Mouse (Mus musculus) G1E (cell line): ENCODE measurements around the gene Riok2. TPM values are rescaled to one million over a fixed set of nuclear protein-coding genes. Genes with fewer than 3 reads are reported as not detected.
A peak's percentile ranks its signal among the peaks of the same experiment; 100 is the strongest.

ENCODE experiments used
- ATAC-seq: 2 replicates; pipeline ENCODE4 v1.8.0; 2016; ENCODE audit warnings: mild to moderate bottlenecking; ENCODE audit not compliant: insufficient number of reproducible peaks, poor library complexity, low FRiP score, severe bottlenecking; ENCODE audit errors: extremely low read depth
- DNase-seq: peaks from one replicate; pipeline ENCODE4 v3.0.0; 2012; ENCODE audit warnings: low spot score
- H3K27me3 ChIP-seq: 2 replicates; pipeline ENCODE4 v1.6.1; 2012; ENCODE audit warnings: mild to moderate bottlenecking, low read length, inconsistent platforms; ENCODE audit not compliant: insufficient read depth
- H3K36me3 ChIP-seq: replicated peaks from 2 replicates; pipeline ENCODE3; 2012; ENCODE audit warnings: mild to moderate bottlenecking, inconsistent platforms
- H3K4me1 ChIP-seq: 2 replicates; pipeline ENCODE4 v1.6.1; 2012; ENCODE audit warnings: low read depth, low read length, inconsistent platforms, mixed read lengths; ENCODE audit not compliant: insufficient read depth
- H3K4me3 ChIP-seq: 2 replicates; pipeline ENCODE4 v1.5.1; 2012; ENCODE audit warnings: low read depth, mild to moderate bottlenecking, inconsistent platforms, low read length, moderate library complexity, mixed read lengths
- H3K9me3 ChIP-seq: replicated peaks from 2 replicates; pipeline ENCODE4 v1.6.1; 2012; ENCODE audit warnings: inconsistent platforms
- CTCF ChIP-seq: IDR thresholded peaks from 2 replicates; pipeline ENCODE4 v1.5.1; 2012; ENCODE audit warnings: low read depth, low read length, inconsistent platforms, mixed read lengths
- GATA1 ChIP-seq: IDR thresholded peaks from 2 replicates; pipeline ENCODE4 v1.6.1; 2012; ENCODE audit warnings: borderline replicate concordance, low read length, inconsistent platforms, mixed read lengths
- GATA2 ChIP-seq: IDR thresholded peaks from 2 replicates; pipeline ENCODE4 v1.6.1; 2012; ENCODE audit warnings: low read depth, low read length, inconsistent platforms, borderline replicate concordance
- POLR2AphosphoS5 ChIP-seq: IDR thresholded peaks from 2 replicates; pipeline ENCODE4 v1.6.1; 2012; ENCODE audit warnings: low read depth, low read length, inconsistent platforms; ENCODE audit not compliant: insufficient replicate concordance
- TAL1 ChIP-seq: conservative IDR thresholded peaks from 2 replicates; pipeline ENCODE4 v1.6.1; 2012; ENCODE audit warnings: low read depth, low read length, inconsistent platforms, mixed read lengths
- polyA plus RNA-seq: library from polyadenylated mRNA; stranded (reverse); fragments of >175 nt; gene quantifications from 2 replicates; pipeline ENCODE4 v1.2.3, GENCODE M21; 2012
- total RNA-seq, 2 experiments: library from RNA; stranded (forward) in 1 of 2; stranded (reverse) in 1 of 2; fragments of 200-1000 nt in 1 of 2; fragments of >200 nt in 1 of 2; fragmentation: Nextera tagmentation in 1 of 2; gene quantifications; 2 replicates each; pipeline ENCODE4 v1.2.3; 2014 to 2017

Gene Riok2
- total and polyA plus RNA-seq, 3 experiments: 3.5 to 81.3 (median 57.7) TPM

GRCm38 (mm10) chr17:17375581-17375980 is 1.5 kb downstream of the Riok2 start:
- Histone ChIP-seq H3K4me1 (peaks cover 10% of the 10 kb centered on the region), H3K4me3 (peak overlapping the region; percentile 79), H3K9me3 (no peaks in the 10 kb centered on the region), H3K27me3 (no peaks in the 10 kb centered on the region), H3K36me3 (peaks cover 29% of the 10 kb centered on the region)
- ATAC-seq (no peak), DNase-seq (no peak)
- TF ChIP-seq CTCF (no peak), GATA2 (no peak), GATA1 (no peak), POLR2AphosphoS5 (no peak), TAL1 (no peak)

- no peaks in the 10 kb centered on the region for H3K9me3 ChIP-seq
- no peak overlapping the region; the same call in 1 of the 2 replicates for H3K4me3 ChIP-seq
- peaks cover 71% of the 10 kb centered on the region for H3K36me3 ChIP-seq
- H3K4me1 ChIP-seq: peaks cover 21% of the 10 kb centered on the region
- TF ChIP-seq GATA2: no peak
- TF ChIP-seq GATA1: no peak
- no peak for TF ChIP-seq POLR2AphosphoS5
- no peak for TF ChIP-seq CTCF
- no peak for TF ChIP-seq TAL1
- no peaks in the 10 kb centered on the region for H3K27me3 ChIP-seq
- DNase-seq (no peak), ATAC-seq (no peak)
Measured at GRCm38 (mm10) chr17:17383703-17384102, 9.6 kb downstream of the Riok2 start.

- DNase-seq (no peak), ATAC-seq (peak; percentile 98)
- peaks cover 75% of the 10 kb centered on the region for H3K36me3 ChIP-seq
- H3K4me3 ChIP-seq: no peak overlapping the region
- TF ChIP-seq TAL1 (peak; percentile 89), GATA1 (no peak)
- no peaks in the 10 kb centered on the region for H3K27me3 ChIP-seq
- no peaks in the 10 kb centered on the region for H3K9me3 ChIP-seq
- peaks cover 23% of the 10 kb centered on the region for H3K4me1 ChIP-seq
Measured at GRCm38 (mm10) chr17:17384502-17384901, 10.4 kb downstream of the Riok2 start.

- no peaks in the 10 kb centered on the region for H3K9me3 ChIP-seq
- ATAC-seq: no peak
- no peak for TF ChIP-seq TAL1
- no peak for TF ChIP-seq GATA2
- no peak for TF ChIP-seq POLR2AphosphoS5
- no peak for TF ChIP-seq CTCF
- no peak for TF ChIP-seq GATA1
- no peaks in the 10 kb centered on the region for H3K27me3 ChIP-seq
- DNase-seq: no peak
- peaks cover 76% of the 10 kb centered on the region for H3K36me3 ChIP-seq
- peaks cover 28% of the 10 kb centered on the region for H3K4me1 ChIP-seq
- H3K4me3 ChIP-seq: no peak overlapping the region
Measured at GRCm38 (mm10) chr17:17386117-17386516, 12.0 kb downstream of the Riok2 start.

GRCm38 (mm10) chr17:17391823-17392222 is 17.7 kb downstream of the Riok2 start:
- H3K27me3 ChIP-seq: no peaks in the 10 kb centered on the region
- H3K36me3 ChIP-seq: peaks cover 65% of the 10 kb centered on the region
- ATAC-seq (peak; percentile 92), DNase-seq (peak; percentile 32)
- no peak overlapping the region for H3K4me3 ChIP-seq
- H3K4me1 ChIP-seq: peaks cover 22% of the 10 kb centered on the region
- no peaks in the 10 kb centered on the region for H3K9me3 ChIP-seq
- TF ChIP-seq TAL1: peak; percentile 13; the same call in 1 of the 2 replicates
- no peak for TF ChIP-seq POLR2AphosphoS5
- TF ChIP-seq CTCF: no peak

- Histone ChIP-seq H3K4me3 (no peak overlapping the region), H3K9me3 (no peaks in the 10 kb centered on the region), H3K27me3 (no peaks in the 10 kb centered on the region), H3K4me1 (peaks cover 22% of the 10 kb centered on the region), H3K36me3 (peaks cover 58% of the 10 kb centered on the region)
- no peak for TF ChIP-seq POLR2AphosphoS5
- TF ChIP-seq GATA1: no peak
- TF ChIP-seq GATA2: no peak
- TF ChIP-seq CTCF: 0 out of 2 replicates have a peak, but pooled peaks have one; percentile 6
- DNase-seq: no peak
- no peak for ATAC-seq
Measured at GRCm38 (mm10) chr17:17392863-17393262, 18.8 kb downstream of the Riok2 start.

GRCm38 (mm10) chr17:17393300-17393699 is 19.2 kb downstream of the Riok2 start:
- Histone ChIP-seq H3K4me3 (no peak overlapping the region), H3K36me3 (peaks cover 57% of the 10 kb centered on the region), H3K4me1 (peaks cover 22% of the 10 kb centered on the region), H3K9me3 (no peaks in the 10 kb centered on the region), H3K27me3 (no peaks in the 10 kb centered on the region)
- no peak for TF ChIP-seq GATA1
- TF ChIP-seq CTCF: no peak
- no peak for TF ChIP-seq POLR2AphosphoS5
- no peak for TF ChIP-seq GATA2
- no peak for TF ChIP-seq TAL1
- DNase-seq (no peak), ATAC-seq (no peak)
